Mouse (Mus musculus): ENCODE measurements around the gene Zmynd10. TPM values are rescaled to one million over a fixed set of nuclear protein-coding genes. Genes with fewer than 3 reads are reported as not detected.

Zmynd10 gene
- total RNA-seq (2014; rRNA removed) (0.27 and 0.28 TPM in 2 replicates), polyA plus RNA-seq (2012; rRNA removed) (0.10 and 0.20 TPM in 2 replicates)

DNA sequence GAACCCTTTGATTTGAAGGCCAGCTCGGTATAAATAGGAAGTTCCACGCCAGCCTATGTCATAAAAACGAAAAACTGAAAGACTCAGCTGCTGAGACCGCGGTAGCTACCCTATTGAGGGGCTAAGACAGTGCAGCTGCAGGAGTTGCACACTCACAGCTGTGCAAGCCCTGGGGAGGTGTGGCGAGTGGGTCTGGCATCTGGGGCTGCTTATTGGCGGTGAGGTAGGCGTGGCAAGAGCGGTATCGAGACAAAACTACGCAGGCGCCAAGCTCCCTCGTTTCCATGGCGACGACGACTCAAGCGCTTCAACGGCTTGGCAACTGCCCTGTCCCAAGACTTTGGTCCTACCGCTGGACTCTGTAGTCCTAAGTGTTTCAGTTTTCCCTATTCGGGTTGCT is at the start of gene Zmynd10:
Gene Zmynd10, plus strand, starts transcription at position 273 of the 400 bp plus-strand sequence.
- WGBS, result 26% methylated on average over 20 of the region's 20 CpGs
- Histone ChIP-seq H3K4me3 (ENCODE audit: insufficient read depth, low read depth, low read length) (no peak within 1 kb of the TSS), H3K79me2 (ENCODE audit: control insufficient read depth, insufficient read depth, low read length) (no peaks in the 10 kb centered on the region)

DNA sequence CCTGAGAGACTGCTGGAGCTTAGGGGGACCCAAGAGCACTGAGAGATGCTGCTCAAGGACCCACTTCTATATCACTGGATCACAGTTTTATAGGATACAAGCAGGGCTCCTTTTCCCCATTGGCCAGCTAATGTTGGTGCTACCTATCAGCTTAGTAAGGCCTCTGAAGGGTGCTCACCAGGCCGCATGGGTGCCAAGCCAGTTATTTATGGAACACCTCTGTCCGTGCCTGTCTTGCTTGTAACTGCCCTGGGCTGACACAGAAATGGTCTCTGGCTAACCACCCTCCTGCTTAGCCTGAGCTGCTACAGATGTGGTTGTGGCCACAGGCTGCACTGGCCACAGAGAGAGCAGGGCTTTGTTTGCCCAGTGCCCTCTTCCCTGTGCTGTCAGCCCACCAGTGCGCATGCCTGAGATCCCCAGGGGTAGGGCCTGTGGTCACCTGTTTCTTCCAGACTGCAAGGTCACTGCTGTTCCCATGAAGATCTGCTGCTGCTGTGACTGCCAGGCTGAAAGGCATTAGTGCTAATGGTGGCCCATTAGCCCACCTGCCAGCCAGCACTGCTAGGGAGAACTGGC is 46.3 kb upstream of the Zmynd10 start:
- Histone ChIP-seq H3K9ac (ENCODE audit: low read depth, low read length) (no peak overlapping the region), H3K36me3 (ENCODE audit: control insufficient read depth, insufficient read depth, low read length) (no peaks in the 10 kb centered on the region), H3K4me3 (ENCODE audit: insufficient read depth, low read depth, low read length) (no peak overlapping the region), H3K4me1 (ENCODE audit: control insufficient read depth, insufficient read depth, low read length) (no peaks in the 10 kb centered on the region), H3K27ac (replicated peaks; ENCODE audit: insufficient read depth, low read depth, low read length) (no peak overlapping the region), H3K79me2 (ENCODE audit: control insufficient read depth, insufficient read depth, low read length) (no peaks in the 10 kb centered on the region), H3K27me3 (ENCODE audit: control insufficient read depth, insufficient read depth, low read length) (no peaks in the 10 kb centered on the region)
- 86% methylated on average over 3 of the region's 3 CpGs for WGBS
- no peak for DNase-seq (ENCODE audit: extremely low read depth, low read depth, low spot score)
- no peak for TF ChIP-seq CTCF (IDR thresholded peaks at IDR 0.05; ENCODE audit: low read depth, low read length)
- no peak for TF ChIP-seq POLR2A (IDR thresholded peaks at IDR 0.05; ENCODE audit: extremely low read depth, insufficient read depth, low read length)

More for the DNA sequence above, at the start of gene Zmynd10:
- no peaks in the 10 kb centered on the region for H3K36me3 ChIP-seq (ENCODE audit: control insufficient read depth, insufficient read depth, low read length)
- peak; percentile 80 for DNase-seq (ENCODE audit: extremely low read depth, low read depth, low spot score)
- no peak for TF ChIP-seq POLR2A (IDR thresholded peaks at IDR 0.05; ENCODE audit: extremely low read depth, insufficient read depth, low read length)
- no peak for TF ChIP-seq CTCF (IDR thresholded peaks at IDR 0.05; ENCODE audit: low read depth, low read length)
- no peak within 1 kb of the TSS for H3K27ac ChIP-seq (replicated peaks; ENCODE audit: insufficient read depth, low read depth, low read length)
- no peak within 1 kb of the TSS for H3K9ac ChIP-seq (ENCODE audit: low read depth, low read length)
- peaks cover 11% of the 10 kb centered on the region; the same call in 1 of the 2 replicates for H3K4me1 ChIP-seq (ENCODE audit: control insufficient read depth, insufficient read depth, low read length)
- no peaks in the 10 kb centered on the region for H3K27me3 ChIP-seq (ENCODE audit: control insufficient read depth, insufficient read depth, low read length)

DNA sequence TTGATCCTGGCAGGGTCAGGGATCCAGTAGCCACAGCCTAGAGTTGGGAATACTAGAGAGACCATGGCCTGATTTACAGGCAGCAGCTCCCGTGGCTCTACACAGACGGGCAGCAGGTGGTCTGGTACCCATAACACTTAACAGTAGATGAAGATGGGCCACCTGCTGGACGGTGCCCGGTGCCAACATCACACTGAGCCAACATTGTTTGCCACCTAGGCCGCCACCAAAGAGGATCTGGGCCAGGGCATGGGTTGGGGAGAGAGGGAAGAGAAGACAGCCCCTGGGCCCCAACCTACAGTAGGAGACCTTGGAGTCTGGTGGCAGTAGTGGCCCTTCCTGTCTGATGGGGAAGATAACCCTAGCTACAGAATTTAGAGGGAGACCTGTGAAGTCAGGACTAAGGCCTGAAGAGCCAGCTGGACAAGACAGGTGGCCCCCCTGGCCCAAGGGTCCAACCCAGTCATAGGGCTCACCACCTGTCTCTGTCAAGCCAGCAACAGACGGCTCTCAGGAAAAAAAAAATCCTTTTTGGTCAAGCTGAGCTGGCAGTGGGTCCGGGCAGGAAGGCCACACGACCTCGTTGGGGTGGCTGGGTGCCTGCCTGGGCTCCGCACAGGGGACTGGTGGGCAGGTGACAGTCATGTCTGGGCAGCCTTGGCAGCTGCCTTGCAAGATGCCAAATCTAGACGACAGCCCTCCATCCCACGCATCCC is 44.8 kb upstream of the Zmynd10 start:
- H3K4me1 ChIP-seq (ENCODE audit: control insufficient read depth, insufficient read depth, low read length), result no peaks in the 10 kb centered on the region
- H3K36me3 ChIP-seq (ENCODE audit: control insufficient read depth, insufficient read depth, low read length), result no peaks in the 10 kb centered on the region
- no peak overlapping the region for H3K9ac ChIP-seq (ENCODE audit: low read depth, low read length)
- H3K79me2 ChIP-seq (ENCODE audit: control insufficient read depth, insufficient read depth, low read length), result no peaks in the 10 kb centered on the region
- TF ChIP-seq POLR2A (IDR thresholded peaks at IDR 0.05; ENCODE audit: extremely low read depth, insufficient read depth, low read length) (no peak), CTCF (IDR thresholded peaks at IDR 0.05; ENCODE audit: low read depth, low read length) (no peak)
- no peak overlapping the region for H3K27ac ChIP-seq (replicated peaks; ENCODE audit: insufficient read depth, low read depth, low read length)
- H3K4me3 ChIP-seq (ENCODE audit: insufficient read depth, low read depth, low read length), result no peak overlapping the region
- WGBS, result 87% methylated on average over 12 of the region's 12 CpGs
- no peaks in the 10 kb centered on the region for H3K27me3 ChIP-seq (ENCODE audit: control insufficient read depth, insufficient read depth, low read length)
- no peak for DNase-seq (ENCODE audit: extremely low read depth, low read depth, low spot score)

GRCm38 (mm10) chr9:107504662-107505537 is 42.2 kb upstream of the Zmynd10 start:
- TF ChIP-seq POLR2A (IDR thresholded peaks at IDR 0.05; ENCODE audit: extremely low read depth, insufficient read depth, low read length), result no peak
- TF ChIP-seq CTCF (IDR thresholded peaks at IDR 0.05; ENCODE audit: low read depth, low read length), result no peak
- Histone ChIP-seq H3K27ac (replicated peaks; ENCODE audit: insufficient read depth, low read depth, low read length) (no peak overlapping the region), H3K27me3 (ENCODE audit: control insufficient read depth, insufficient read depth, low read length) (no peaks in the 10 kb centered on the region), H3K79me2 (ENCODE audit: control insufficient read depth, insufficient read depth, low read length) (no peaks in the 10 kb centered on the region), H3K9ac (ENCODE audit: low read depth, low read length) (no peak overlapping the region), H3K36me3 (ENCODE audit: control insufficient read depth, insufficient read depth, low read length) (no peaks in the 10 kb centered on the region), H3K4me3 (ENCODE audit: insufficient read depth, low read depth, low read length) (no peak overlapping the region), H3K4me1 (ENCODE audit: control insufficient read depth, insufficient read depth, low read length) (no peaks in the 10 kb centered on the region)
- 84% methylated on average over 19 of the region's 19 CpGs for WGBS
- no peak for DNase-seq (ENCODE audit: extremely low read depth, low read depth, low spot score)

- no peaks in the 10 kb centered on the region for H3K36me3 ChIP-seq (ENCODE audit: control insufficient read depth, insufficient read depth, low read length)
- no peaks in the 10 kb centered on the region for H3K27me3 ChIP-seq (ENCODE audit: control insufficient read depth, insufficient read depth, low read length)
- no peak overlapping the region for H3K4me3 ChIP-seq (ENCODE audit: insufficient read depth, low read depth, low read length)
- H3K9ac ChIP-seq (ENCODE audit: low read depth, low read length), result no peak overlapping the region
- WGBS, result 54% methylated on average over 10 of the region's 10 CpGs
- TF ChIP-seq CTCF (IDR thresholded peaks at IDR 0.05; ENCODE audit: low read depth, low read length) (no peak), POLR2A (IDR thresholded peaks at IDR 0.05; ENCODE audit: extremely low read depth, insufficient read depth, low read length) (no peak)
- DNase-seq (ENCODE audit: extremely low read depth, low read depth, low spot score), result no peak
- H3K79me2 ChIP-seq (ENCODE audit: control insufficient read depth, insufficient read depth, low read length), result no peaks in the 10 kb centered on the region
- no peaks in the 10 kb centered on the region for H3K4me1 ChIP-seq (ENCODE audit: control insufficient read depth, insufficient read depth, low read length)
- H3K27ac ChIP-seq (replicated peaks; ENCODE audit: insufficient read depth, low read depth, low read length), result no peak overlapping the region
Observed at GRCm38 (mm10) chr9:107508266-107508665, 38.8 kb upstream of the Zmynd10 start.
